Mouse (Mus musculus) limb, embryonic 14.5 days (tissue): Measurements from ENCODE around the gene Gm14698. TPM values are rescaled to one million over a fixed set of nuclear protein-coding genes. Genes with fewer than 3 reads are reported as not detected.
"Not testable (repeated sequence)": the region's sequence is repeated elsewhere in the genome, so short reads cannot be mapped to it uniquely, and the experiment has no call there.

Experiments
- ATAC-seq: fragments of 200-750 bp; cut with Nextera tagmentation; 2 replicates; pipeline ENCODE4 v1.8.0; 2017; ENCODE audit warnings: low read depth, moderate number of reproducible peaks, moderate TSS enrichment; ENCODE audit not compliant: low FRiP score
- DNase-seq: peaks from one replicate; pipeline ENCODE4 v3.0.0-alpha.2; 2015; ENCODE audit warnings: low spot score
- H3K27ac ChIP-seq: fragments of 300-500 bp; sonication (generic); replicated peaks from 2 replicates; pipeline ENCODE4 v1.5.1; 2014; ENCODE audit warnings: low read depth, mild to moderate bottlenecking, low read length, moderate library complexity, mixed read lengths
- H3K27me3 ChIP-seq: fragments of 300-500 bp; sonication (generic); 2 replicates; pipeline ENCODE4 v1.6.1; 2014; ENCODE audit warnings: low read length, mixed read lengths; ENCODE audit not compliant: control insufficient read depth, insufficient read depth
- H3K36me3 ChIP-seq: fragments of 300-500 bp; sonication (generic); 2 replicates; pipeline ENCODE4 v1.6.1; 2014; ENCODE audit warnings: mild to moderate bottlenecking, low read length, moderate library complexity, mixed read lengths; ENCODE audit not compliant: control insufficient read depth, insufficient read depth
- H3K4me1 ChIP-seq: fragments of 300-500 bp; sonication (generic); 2 replicates; pipeline ENCODE4 v1.6.1; 2014; ENCODE audit warnings: antibody characterized with exemption, low read length, mixed read lengths; ENCODE audit not compliant: control insufficient read depth, insufficient read depth
- H3K4me2 ChIP-seq: fragments of 300-500 bp; sonication (generic); replicated peaks from 2 replicates; pipeline ENCODE4 v1.6.1; 2014; ENCODE audit warnings: low read depth, mild to moderate bottlenecking, low read length, moderate library complexity; ENCODE audit not compliant: severe bottlenecking
- H3K4me3 ChIP-seq: fragments of 300-500 bp; sonication (generic); replicated peaks from 2 replicates; pipeline ENCODE4 v1.5.1; 2014; ENCODE audit warnings: low read length
- H3K9ac ChIP-seq: fragments of 300-500 bp; sonication (generic); 2 replicates; pipeline ENCODE4 v1.6.1; 2014; ENCODE audit warnings: mild to moderate bottlenecking, low read depth, low read length, moderate library complexity; ENCODE audit not compliant: severe bottlenecking
- H3K9me3 ChIP-seq: fragments of 300-500 bp; sonication (generic); 2 replicates; pipeline ENCODE4 v1.6.1; 2016; ENCODE audit warnings: low read length; ENCODE audit not compliant: control insufficient read depth
- POLR2A ChIP-seq: fragments of 200-500 bp; IDR thresholded peaks from 2 replicates; pipeline ENCODE4 v1.8.0; 2012; ENCODE audit warnings: inconsistent platforms, mild to moderate bottlenecking, moderate library complexity, borderline replicate concordance; ENCODE audit not compliant: insufficient read depth, insufficient read length; ENCODE audit errors: extremely low read depth
- WGBS: fragments of 180-500 bp; shearing (Covaris S2); extraction: QIAGEN DNeasy Blood & Tissue Kit; methylation state at CpG from one replicate; pipeline ENCODE4 v1.1.7; 2014; 5-methylcytosine and 5-hydroxymethylcytosine counted together
- polyA plus RNA-seq, 2 experiments: library from polyadenylated mRNA; depleted of rRNA in 1 of 2; stranded (reverse) in 1 of 2; unstranded in 1 of 2; fragments of >200 nt; fragmentation: Nextera tagmentation in 1 of 2; extraction: Ambion mirVana in 1 of 2; gene quantifications; 2 replicates each; pipeline versions ENCODE4 v1.2.1 to v1.2.3; 2012 to 2014

Gm14698 gene
- polyA plus RNA-seq (2012; rRNA removed) (0.47 and 0.55 TPM in 2 replicates), polyA plus RNA-seq (2014; fragmentation: Nextera tagmentation; extraction: Ambion mirVana) (3.0 and 3.6 TPM in 2 replicates)

GRCm38 (mm10) chrX:68821059-68821458 lies at the start of gene Gm14698:
Gm14698 (plus strand) TSS chrX:68821093.
- WGBS: 31% methylated on average over 17 of the region's 36 CpGs
- H3K4me1 ChIP-seq, H3K36me3 ChIP-seq, H3K27ac ChIP-seq, H3K27me3 ChIP-seq, H3K9me3 ChIP-seq: not testable (repeated sequence)
- DNase-seq: peak; percentile 4
- peak within 1 kb of the TSS; percentile 28 for H3K4me3 ChIP-seq
- peak within 1 kb of the TSS; percentile 26; the same call in 1 of the 2 replicates for H3K4me2 ChIP-seq
- peak; percentile 78 for ATAC-seq
- H3K9ac ChIP-seq: peak within 1 kb of the TSS; percentile 54

GRCm38 (mm10) chrX:68820449-68820848 lies 444 bp upstream of the Gm14698 start:
- 0 out of 2 replicates have a peak overlapping the region, but pooled peaks have one; percentile 28 for H3K4me3 ChIP-seq
- not testable (repeated sequence) for DNase-seq, H3K9me3 ChIP-seq, H3K36me3 ChIP-seq, H3K27me3 ChIP-seq, H3K27ac ChIP-seq, ATAC-seq, H3K4me1 ChIP-seq
- peak overlapping the region; percentile 26; the same call in 1 of the 2 replicates for H3K4me2 ChIP-seq
- WGBS: 27% methylated on average over 2 of the region's 2 CpGs
- H3K9ac ChIP-seq: peak overlapping the region; percentile 54; the same call in 1 of the 2 replicates

GRCm38 (mm10) chrX:68839548-68840444 lies 18.9 kb downstream of the Gm14698 start:
- WGBS: 29% methylated on average over 5 of the region's 5 CpGs
- ATAC-seq: no peak
- Histone ChIP-seq H3K9me3 (no peaks in the 10 kb centered on the region), H3K4me3 (no peak overlapping the region), H3K27me3 (no peaks in the 10 kb centered on the region), H3K9ac (no peak overlapping the region), H3K4me2 (no peak overlapping the region), H3K4me1 (no peaks in the 10 kb centered on the region), H3K27ac (no peak overlapping the region), H3K36me3 (no peaks in the 10 kb centered on the region)
- no peak for TF ChIP-seq POLR2A
- DNase-seq: no peak

GRCm38 (mm10) chrX:68865145-68865544 lies 44.3 kb downstream of the Gm14698 start:
- H3K4me2 ChIP-seq: no peak overlapping the region
- no peak overlapping the region for H3K9ac ChIP-seq
- H3K4me3 ChIP-seq: no peak overlapping the region
- ATAC-seq (no peak), DNase-seq (no peak)
- H3K36me3 ChIP-seq: no peaks in the 10 kb centered on the region
- H3K27me3 ChIP-seq: no peaks in the 10 kb centered on the region
- WGBS: 40% methylated on average over 2 of the region's 2 CpGs
- no peak overlapping the region for H3K27ac ChIP-seq
- no peak for TF ChIP-seq POLR2A
- H3K9me3 ChIP-seq: no peaks in the 10 kb centered on the region
- H3K4me1 ChIP-seq: no peaks in the 10 kb centered on the region

Other genes with a start within 250 kb of the Gm14698 start
- 51.8 and 65.8 TPM in 2 replicates for gene Fmr1, start 142.6 kb upstream of the Gm14698 start, polyA plus RNA-seq (2012; rRNA removed)
- gene Fmr1, start 142.6 kb upstream of the Gm14698 start, polyA plus RNA-seq (2014; fragmentation: Nextera tagmentation; extraction: Ambion mirVana): 57.7 and 68.4 TPM in 2 replicates
- gene Fmr1nb, start 59.3 kb upstream of the Gm14698 start, polyA plus RNA-seq (2012; rRNA removed): 0.21 and 0.37 TPM in 2 replicates
- 0.29 TPM in 1 of 2 replicates, not detected in the other for gene Fmr1nb, start 59.3 kb upstream of the Gm14698 start, polyA plus RNA-seq (2014; fragmentation: Nextera tagmentation; extraction: Ambion mirVana)
- gene Gm6812, start 72.0 kb downstream of the Gm14698 start, polyA plus RNA-seq (2012; rRNA removed): not detected in 2 replicates
- gene Gm6812, start 72.0 kb downstream of the Gm14698 start, polyA plus RNA-seq (2014; fragmentation: Nextera tagmentation; extraction: Ambion mirVana): not detected in 2 replicates